Mouse (Mus musculus): ENCODE measurements at regions not wholly inside any gene's neighbourhood (a gene's known extent, or its start where the extent isn't known, plus 50 kb on each side); places are given as distances from the start of the nearest gene placed in this dataset.
"Not testable (repeated sequence)": the region's sequence is repeated elsewhere in the genome, so short reads cannot be mapped to it uniquely, and the experiment has no call there.

GRCm38 (mm10) chr12:20614766-20615165 lies 375.5 kb upstream of the Asap2 start:
- intact Hi-C loops (cut with DNase I), result not testable (repeated sequence)
- DNase-seq (ENCODE audit: low spot score in 2 of 2), result peak; percentile 60 to 73

Measured in left cerebral cortex, postnatal 25 days (tissue).